Mouse (Mus musculus) adrenal gland, adult 8-10 months (tissue): ENCODE results near the gene Tns1. TPM values are rescaled to one million over a fixed set of nuclear protein-coding genes. Genes with fewer than 3 reads are reported as not detected.

Experiments used
- DNase-seq: peaks from one replicate; pipeline ENCODE4 v3.0.0; 2022
- total RNA-seq, 4 experiments: library from RNA; stranded (reverse); gene quantifications; 2 replicates each; pipeline ENCODE4 v1.2.4; 2022

Gene Tns1
- total RNA-seq, 4 experiments from 2014 or later: 461 to 578 (median 489) TPM

GRCm38 (mm10) chr1:73954614-73955013 lies 169.6 kb downstream of the Tns1 start:
- DNase-seq: peak; percentile 58

GRCm38 (mm10) chr1:73954015-73954408 lies 170.2 kb downstream of the Tns1 start:
- DNase-seq: no peak

GRCm38 (mm10) chr1:73953317-73954014 lies 170.8 kb downstream of the Tns1 start:
- no peak for DNase-seq

- no peak for DNase-seq
Measured at GRCm38 (mm10) chr1:73952598-73952997, 171.7 kb downstream of the Tns1 start.

DNA sequence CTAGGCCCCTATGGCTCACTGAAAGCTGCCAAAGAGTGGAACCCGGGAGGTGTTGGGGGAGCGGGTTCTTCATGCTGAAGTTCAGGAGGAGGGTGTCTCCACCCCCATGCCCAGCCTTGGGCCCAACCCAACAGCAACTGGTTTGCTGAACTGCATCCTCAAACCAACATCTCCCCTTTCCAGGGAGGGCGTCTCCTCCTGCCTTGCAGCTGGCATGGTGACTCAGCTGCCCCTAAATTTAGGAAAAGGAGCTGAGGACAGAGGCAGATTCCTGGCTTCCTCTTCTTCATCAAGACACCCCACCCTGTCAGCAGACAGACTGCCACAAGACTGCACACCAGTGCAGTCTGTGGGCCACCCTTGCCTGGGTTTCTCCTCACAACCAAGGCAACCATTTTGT lies 173.1 kb downstream of the Tns1 start:
- no peak for DNase-seq

DNA sequence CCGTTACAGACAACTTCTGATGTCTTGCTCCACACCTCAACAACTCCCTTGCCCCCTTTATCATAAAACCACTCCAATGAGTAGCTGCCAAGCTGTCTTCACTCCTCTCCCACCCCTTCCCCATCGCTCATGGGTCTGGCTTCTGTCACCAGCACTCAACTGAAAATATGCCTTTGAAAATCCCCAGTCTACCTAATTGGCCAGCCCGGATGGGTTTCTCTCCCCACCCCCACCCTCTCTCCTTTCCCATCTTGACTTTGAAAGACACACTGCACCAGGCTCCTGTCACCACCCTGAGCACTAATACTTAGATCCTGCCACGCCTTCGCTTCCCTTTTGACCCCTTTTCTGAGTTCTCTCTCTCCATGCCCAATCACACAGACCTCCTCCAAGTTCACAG lies 175.5 kb downstream of the Tns1 start:
- DNase-seq: no peak

DNA sequence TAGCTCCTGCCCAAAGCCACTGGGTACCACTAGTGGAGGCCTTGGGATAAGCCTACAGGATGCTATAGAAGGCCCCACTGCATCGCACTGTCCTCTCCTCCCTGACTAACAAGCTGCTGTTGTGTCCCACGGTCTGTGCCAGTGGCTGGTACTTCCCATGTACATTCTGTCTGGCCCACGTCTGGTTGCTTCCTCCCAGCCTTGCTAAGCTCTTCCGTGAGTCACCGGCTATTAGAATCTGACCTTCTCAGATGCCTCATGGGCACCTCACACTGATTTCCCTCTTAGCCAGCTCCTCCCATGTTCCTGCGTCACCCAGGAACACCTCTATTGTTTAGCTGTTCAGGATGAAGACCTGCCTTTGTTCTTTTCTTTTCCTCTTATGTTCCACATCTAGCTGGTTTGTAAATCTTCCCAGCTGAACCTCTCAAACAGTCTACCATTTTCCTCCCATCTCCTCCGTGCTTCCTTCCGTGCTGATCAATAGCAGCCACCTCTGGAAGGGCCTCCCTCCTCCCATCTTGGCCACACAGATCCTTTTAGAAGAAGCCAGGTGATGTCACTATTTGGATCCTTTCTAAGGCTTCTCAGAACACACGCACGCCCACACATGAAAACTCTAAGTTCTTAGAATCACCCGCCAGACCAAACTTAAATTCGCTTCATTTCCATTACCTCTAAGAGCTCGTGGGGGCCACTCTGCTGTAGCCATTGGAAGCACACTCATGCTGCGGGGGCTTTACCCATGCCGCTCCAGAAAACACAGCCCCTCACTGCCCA lies 176.5 kb downstream of the Tns1 start:
- DNase-seq: peak; percentile 73

GRCm38 (mm10) chr1:73946701-73947100 lies 177.5 kb downstream of the Tns1 start:
- DNase-seq: no peak

- no peak for DNase-seq
Measured at GRCm38 (mm10) chr1:73944393-73944792, 179.9 kb downstream of the Tns1 start.

- no peak for DNase-seq
Measured at GRCm38 (mm10) chr1:73943667-73944289, 180.5 kb downstream of the Tns1 start.

GRCm38 (mm10) chr1:73943255-73943654 lies 181.0 kb downstream of the Tns1 start:
- no peak for DNase-seq

DNA sequence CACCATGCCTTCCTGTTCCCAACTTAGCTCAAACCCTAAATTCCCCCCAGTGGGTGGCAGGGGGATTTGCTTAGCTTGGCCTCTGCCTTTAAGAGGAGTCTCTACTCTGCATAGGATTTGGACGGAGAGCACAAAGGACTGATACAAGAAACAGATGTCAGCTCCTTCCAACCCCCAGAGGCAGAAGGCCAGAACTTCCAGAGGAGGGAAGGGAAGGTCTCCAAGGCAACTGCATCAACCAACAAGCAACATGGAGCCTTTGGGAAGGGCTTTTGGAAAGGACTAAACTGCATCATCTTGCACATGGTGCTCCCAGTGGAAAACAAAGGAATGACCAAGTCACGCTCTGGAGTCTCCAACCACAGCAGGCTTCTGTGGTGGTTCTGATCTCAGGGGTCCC lies 182.0 kb downstream of the Tns1 start:
- DNase-seq: no peak

GRCm38 (mm10) chr1:73941697-73942096 lies 182.6 kb downstream of the Tns1 start:
- DNase-seq: no peak

DNA sequence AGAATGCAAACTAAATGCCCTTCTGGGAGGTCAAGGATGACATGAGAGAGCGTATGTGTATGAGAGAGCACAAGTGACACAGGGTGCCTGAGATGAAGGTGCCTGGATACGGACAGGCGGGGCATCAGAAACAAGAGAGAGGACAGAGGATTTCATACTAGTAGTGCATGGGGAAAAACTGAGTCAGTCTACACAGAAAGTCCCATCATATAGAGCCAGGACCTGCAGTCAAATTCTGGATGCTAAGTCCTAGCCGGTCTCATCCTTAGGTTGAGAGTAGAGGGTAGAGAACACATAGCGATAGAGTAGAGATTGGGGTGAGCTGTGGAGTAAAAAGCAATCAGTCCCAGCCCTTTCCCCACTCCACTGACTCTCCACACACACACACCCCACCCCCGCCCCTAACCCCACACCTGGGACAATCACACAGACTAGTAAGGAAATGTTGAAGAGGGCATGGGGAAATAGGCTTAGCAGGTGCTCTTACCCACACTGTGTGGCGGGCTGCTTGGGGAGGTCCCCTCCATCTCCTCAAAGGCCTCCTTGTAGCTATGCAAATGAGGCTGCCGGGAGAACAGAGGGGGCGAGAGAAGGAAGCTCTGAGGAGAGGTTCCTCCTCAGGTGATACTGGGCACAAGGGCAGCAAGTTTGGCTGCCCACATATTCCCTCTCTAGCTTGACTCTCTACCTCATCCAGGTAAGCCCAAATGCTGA lies 183.6 kb downstream of the Tns1 start:
- DNase-seq: no peak

DNA sequence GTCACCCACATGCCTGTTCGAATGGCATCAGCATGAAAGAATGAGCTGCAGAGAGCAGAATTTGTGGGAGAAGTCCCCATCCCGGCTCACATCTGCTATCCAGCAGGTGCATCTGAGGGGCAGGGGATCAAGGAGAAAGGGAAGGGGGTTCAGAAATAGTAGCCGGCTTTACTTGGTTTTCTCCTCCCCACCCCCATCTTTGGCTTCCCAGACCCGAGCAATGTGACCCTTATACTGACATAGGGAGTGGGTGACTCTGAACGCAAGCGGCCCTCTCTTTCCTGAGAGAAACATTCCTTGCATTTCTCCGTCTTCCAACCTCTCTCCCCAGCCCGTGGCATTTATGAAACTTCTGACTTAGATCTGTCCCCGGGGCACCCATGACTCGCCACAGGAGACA lies 185.7 kb downstream of the Tns1 start:
- no peak for DNase-seq

GRCm38 (mm10) chr1:73937805-73938204 lies 186.4 kb downstream of the Tns1 start:
- no peak for DNase-seq

DNA sequence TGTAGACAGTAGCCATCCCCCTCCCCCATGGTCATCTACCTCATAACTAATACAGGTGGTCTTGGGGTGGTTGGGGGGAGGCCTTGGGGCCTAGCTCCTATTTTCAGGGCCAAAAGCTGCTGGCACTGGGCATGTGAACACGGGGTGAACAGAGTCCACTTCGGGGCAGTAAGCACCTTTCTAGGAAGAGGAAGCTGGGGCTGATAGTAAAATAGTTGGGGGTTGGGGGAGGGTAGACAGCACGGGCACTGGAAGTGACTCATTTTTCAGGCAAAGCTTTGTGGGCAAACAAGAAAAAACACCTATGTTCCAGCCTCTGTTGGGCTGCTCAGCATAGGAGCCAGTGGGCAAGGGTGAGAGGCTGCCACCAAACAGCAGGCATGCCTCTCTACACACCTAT lies 187.7 kb downstream of the Tns1 start:
- DNase-seq: no peak

- no peak for DNase-seq
Measured at GRCm38 (mm10) chr1:73935442-73936080, 188.7 kb downstream of the Tns1 start.

DNA sequence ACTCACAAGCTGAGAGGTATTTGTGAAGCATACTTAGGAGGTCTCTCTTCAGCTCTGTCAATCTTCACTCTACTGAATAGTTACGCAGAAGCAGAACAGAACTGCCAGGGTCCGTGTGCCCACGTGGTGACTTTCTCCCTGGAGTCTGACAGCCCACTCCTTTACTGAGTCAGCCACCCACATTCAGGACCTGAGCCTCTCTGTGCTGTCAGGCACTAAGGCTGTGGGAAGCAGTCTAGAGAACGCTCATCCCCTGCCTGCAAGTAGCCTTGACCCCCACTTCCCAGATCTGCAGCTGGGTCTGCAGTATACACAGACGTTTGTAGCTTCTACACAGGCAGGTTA lies 191.1 kb downstream of the Tns1 start:
- DNase-seq: no peak

- DNase-seq: no peak
Measured at GRCm38 (mm10) chr1:73932421-73933145, 191.7 kb downstream of the Tns1 start.

DNA sequence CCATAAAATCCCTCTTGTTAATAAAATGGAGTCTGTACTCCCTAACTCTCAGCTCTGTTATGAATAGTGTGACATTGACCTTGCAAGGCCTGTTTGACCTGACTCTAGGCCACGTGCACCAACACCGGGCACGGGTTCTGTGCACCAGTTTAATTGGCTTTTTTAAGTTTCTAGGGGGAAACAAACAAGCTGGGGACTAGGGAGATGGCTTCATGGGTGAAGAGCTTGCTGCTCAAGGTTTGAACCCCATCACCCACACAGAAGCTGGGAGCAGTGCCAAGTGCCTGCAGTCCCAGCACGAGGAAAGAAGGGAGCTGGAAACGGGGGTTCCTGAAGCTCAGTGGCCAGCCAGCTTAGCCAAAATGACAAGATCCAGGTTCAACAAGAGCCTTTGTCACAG lies 192.4 kb downstream of the Tns1 start:
- DNase-seq: no peak
